Mouse (Mus musculus) C2C12 (cell line): ENCODE measurements around the gene Gm42791. TPM values are rescaled to one million over a fixed set of nuclear protein-coding genes. Genes with fewer than 3 reads are reported as not detected.

Source experiments
- H3K27me3 ChIP-seq: one replicate; pipeline ENCODE4 v1.6.1; 2011; ENCODE audit not compliant: control insufficient read depth, insufficient read depth, insufficient read length
- H3K36me3 ChIP-seq: one replicate; pipeline ENCODE4 v1.6.1; 2011; ENCODE audit not compliant: control insufficient read depth, insufficient read depth
- H3K4me3 ChIP-seq: one replicate; pipeline ENCODE4 v1.5.1; 2011; ENCODE audit warnings: mild to moderate bottlenecking, control low read depth; ENCODE audit not compliant: poor library complexity, insufficient read depth, severe bottlenecking
- H3K79me2 ChIP-seq: one replicate; pipeline ENCODE4 v1.6.1; 2011; ENCODE audit not compliant: control insufficient read depth, insufficient read depth
- H3K79me3 ChIP-seq: one replicate; pipeline ENCODE4 v1.6.1; 2011; ENCODE audit warnings: low read depth, control low read depth
- H3ac ChIP-seq: one replicate; pipeline ENCODE3; 2011; ENCODE audit warnings: low read depth; ENCODE audit not compliant: control insufficient read depth, insufficient read length
- CEBPB ChIP-seq: IDR thresholded peaks from one replicate; pipeline ENCODE4 v1.6.1; 2011; ENCODE audit warnings: low read depth, mild to moderate bottlenecking, control low read depth, moderate library complexity
- CTCF ChIP-seq: IDR thresholded peaks from one replicate; pipeline ENCODE4 v1.5.1; 2011; ENCODE audit not compliant: control insufficient read depth, insufficient read depth, insufficient read length
- FOSL1 ChIP-seq: IDR thresholded peaks from one replicate; pipeline ENCODE4 v1.8.0; 2011; ENCODE audit warnings: mild to moderate bottlenecking, low read length; ENCODE audit not compliant: poor library complexity, insufficient read depth, severe bottlenecking
- MAX ChIP-seq: IDR thresholded peaks from one replicate; pipeline ENCODE4 v1.6.1; 2011; ENCODE audit warnings: mild to moderate bottlenecking, control low read depth
- MYOD1 ChIP-seq: IDR thresholded peaks from one replicate; pipeline ENCODE4 v1.6.1; 2011; ENCODE audit warnings: low read depth; ENCODE audit not compliant: control insufficient read depth, insufficient read length
- MYOG ChIP-seq: IDR thresholded peaks from one replicate; pipeline ENCODE4 v1.6.1; 2011; ENCODE audit not compliant: control insufficient read depth, insufficient read length; ENCODE audit errors: extremely low read depth
- USF1 ChIP-seq: IDR thresholded peaks from one replicate; pipeline ENCODE4 v1.6.1; 2011; ENCODE audit warnings: low read depth, mild to moderate bottlenecking, control low read depth, moderate library complexity
- polyA plus RNA-seq: library from polyadenylated mRNA; unstranded; fragments of >200 nt; fragmentation: generic; extraction: Trizol; gene quantifications from one replicate; pipeline ENCODE4 v1.2.1, GENCODE M21; 2012; ENCODE audit warnings: missing spikeins

The Gm42791 gene
- polyA plus RNA-seq, 1 experiment = not detected

DNA sequence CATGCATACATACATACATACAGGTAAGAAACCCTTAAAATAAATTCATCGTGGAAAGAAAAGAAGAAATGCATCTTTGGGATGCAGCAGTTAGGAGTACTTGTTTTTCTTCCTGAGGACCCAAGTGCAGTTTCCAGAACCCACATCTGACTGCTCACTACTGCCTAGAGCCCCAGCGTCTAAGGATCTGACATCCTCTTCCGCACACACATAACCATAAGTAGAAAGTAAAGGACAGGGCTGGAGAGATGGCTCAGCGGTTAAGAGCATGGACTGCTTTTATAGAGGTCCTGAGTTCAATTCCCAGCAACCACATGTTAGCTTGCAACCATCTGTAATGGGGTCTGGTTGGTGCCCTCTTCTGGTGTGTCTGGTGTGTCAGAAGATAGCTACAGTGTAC is 37.5 kb upstream of the Gm42791 start:
- Histone ChIP-seq H3K27me3 (no peaks in the 10 kb centered on the region), H3K36me3 (no peaks in the 10 kb centered on the region), H3K79me2 (no peaks in the 10 kb centered on the region), H3K4me3 (no peak overlapping the region), H3K79me3 (no peaks in the 10 kb centered on the region), H3ac (no peak overlapping the region)
- TF ChIP-seq CTCF = no peak
- no peak for TF ChIP-seq FOSL1
- TF ChIP-seq MYOG = no peak
- no peak for TF ChIP-seq MYOD1
- no peak for TF ChIP-seq CEBPB
- TF ChIP-seq MAX = no peak
- no peak for TF ChIP-seq USF1

DNA sequence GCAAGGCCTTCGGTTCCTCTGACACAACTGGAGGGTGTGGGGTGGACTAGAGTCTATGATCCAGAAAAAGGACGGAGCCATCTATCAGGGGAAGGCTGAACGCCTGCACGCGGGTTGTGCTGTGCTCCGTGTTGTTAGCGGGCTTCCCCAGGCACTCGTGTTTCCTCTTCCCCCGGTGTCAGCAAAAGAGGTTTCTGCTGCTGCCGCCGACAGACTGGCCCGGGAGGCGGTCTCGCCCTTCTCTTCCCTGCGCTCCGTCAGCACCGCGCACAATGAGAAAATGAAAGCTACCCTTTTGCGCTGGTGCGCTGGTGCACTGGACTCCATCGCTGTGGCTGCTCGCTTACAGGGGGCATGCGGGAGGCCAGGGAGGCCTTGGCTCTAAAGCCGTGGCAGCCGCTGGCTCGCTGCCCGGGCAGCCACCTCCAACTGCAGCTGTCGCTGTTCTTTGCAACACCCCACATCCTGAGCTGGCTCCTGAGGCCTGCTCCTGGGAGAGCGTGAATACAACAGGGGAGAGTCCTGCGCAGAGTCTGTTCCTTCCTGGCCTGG is 36.3 kb upstream of the Gm42791 start:
- TF ChIP-seq USF1 (no peak), FOSL1 (no peak), CTCF (no peak), MAX (peak; percentile 47), MYOD1 (peak; percentile 94), CEBPB (no peak), MYOG (no peak)
- H3K4me3 ChIP-seq = no peak overlapping the region
- no peaks in the 10 kb centered on the region for H3K36me3 ChIP-seq
- no peaks in the 10 kb centered on the region for H3K79me3 ChIP-seq
- peak overlapping the region; percentile 49 for H3ac ChIP-seq
- H3K79me2 ChIP-seq = no peaks in the 10 kb centered on the region
- H3K27me3 ChIP-seq = no peaks in the 10 kb centered on the region

GRCm38 (mm10) chr5:149030103-149030502 is 35.2 kb upstream of the Gm42791 start:
- no peaks in the 10 kb centered on the region for H3K79me3 ChIP-seq
- H3K79me2 ChIP-seq = no peaks in the 10 kb centered on the region
- no peak overlapping the region for H3K4me3 ChIP-seq
- no peaks in the 10 kb centered on the region for H3K27me3 ChIP-seq
- H3K36me3 ChIP-seq = no peaks in the 10 kb centered on the region
- TF ChIP-seq FOSL1 (no peak), MYOD1 (no peak), CEBPB (no peak), MYOG (no peak)
- no peak overlapping the region for H3ac ChIP-seq

GRCm38 (mm10) chr5:149028394-149028793 is 33.4 kb upstream of the Gm42791 start:
- H3K79me3 ChIP-seq = no peaks in the 10 kb centered on the region
- no peak for TF ChIP-seq MYOG
- TF ChIP-seq CEBPB = no peak
- TF ChIP-seq USF1 = no peak
- no peak for TF ChIP-seq MAX
- no peak overlapping the region for H3ac ChIP-seq
- no peaks in the 10 kb centered on the region for H3K36me3 ChIP-seq
- H3K79me2 ChIP-seq = no peaks in the 10 kb centered on the region
- no peaks in the 10 kb centered on the region for H3K27me3 ChIP-seq
- H3K4me3 ChIP-seq = no peak overlapping the region

GRCm38 (mm10) chr5:149027389-149027788 is 32.4 kb upstream of the Gm42791 start:
- no peak for TF ChIP-seq CTCF
- TF ChIP-seq MYOD1 = no peak
- TF ChIP-seq CEBPB = no peak
- no peak for TF ChIP-seq USF1
- TF ChIP-seq FOSL1 = no peak
- no peak for TF ChIP-seq MAX
- TF ChIP-seq MYOG = no peak
- Histone ChIP-seq H3K4me3 (no peak overlapping the region), H3K27me3 (no peaks in the 10 kb centered on the region), H3K36me3 (no peaks in the 10 kb centered on the region), H3ac (no peak overlapping the region), H3K79me2 (no peaks in the 10 kb centered on the region), H3K79me3 (no peaks in the 10 kb centered on the region)

DNA sequence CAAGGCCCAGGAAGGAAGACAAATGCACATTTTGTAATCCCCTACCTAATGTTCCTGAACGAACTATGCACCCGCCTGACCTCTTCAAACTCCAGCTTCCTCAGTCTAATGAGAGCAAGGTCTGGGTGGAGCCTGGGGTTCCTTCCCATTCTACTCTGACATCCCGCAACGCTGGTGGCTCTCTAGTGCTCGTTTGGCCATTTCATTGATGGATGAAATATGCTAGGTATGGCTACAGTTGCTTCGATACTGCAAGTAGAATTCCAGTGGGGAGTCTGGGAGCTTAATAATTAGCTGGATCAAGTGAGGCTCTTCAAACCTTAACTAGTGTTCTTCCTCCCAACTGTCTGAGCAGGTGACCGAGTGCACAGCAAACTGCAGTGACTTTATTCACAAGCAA is 26.2 kb upstream of the Gm42791 start:
- no peaks in the 10 kb centered on the region for H3K79me2 ChIP-seq
- no peak overlapping the region for H3ac ChIP-seq
- no peaks in the 10 kb centered on the region for H3K79me3 ChIP-seq
- TF ChIP-seq USF1 (no peak), MYOD1 (no peak), CTCF (no peak), MAX (no peak), CEBPB (no peak), MYOG (no peak), FOSL1 (no peak)
- no peaks in the 10 kb centered on the region for H3K27me3 ChIP-seq
- no peak overlapping the region for H3K4me3 ChIP-seq
- H3K36me3 ChIP-seq = no peaks in the 10 kb centered on the region
